Mouse (Mus musculus): Measurements from ENCODE around the gene Tnrc6b. TPM values are rescaled to one million over a fixed set of nuclear protein-coding genes. Genes with fewer than 3 reads are reported as not detected.

Gene Tnrc6b
- polyA plus RNA-seq, 1 experiment from 2014 or later = 15.4 TPM

DNA sequence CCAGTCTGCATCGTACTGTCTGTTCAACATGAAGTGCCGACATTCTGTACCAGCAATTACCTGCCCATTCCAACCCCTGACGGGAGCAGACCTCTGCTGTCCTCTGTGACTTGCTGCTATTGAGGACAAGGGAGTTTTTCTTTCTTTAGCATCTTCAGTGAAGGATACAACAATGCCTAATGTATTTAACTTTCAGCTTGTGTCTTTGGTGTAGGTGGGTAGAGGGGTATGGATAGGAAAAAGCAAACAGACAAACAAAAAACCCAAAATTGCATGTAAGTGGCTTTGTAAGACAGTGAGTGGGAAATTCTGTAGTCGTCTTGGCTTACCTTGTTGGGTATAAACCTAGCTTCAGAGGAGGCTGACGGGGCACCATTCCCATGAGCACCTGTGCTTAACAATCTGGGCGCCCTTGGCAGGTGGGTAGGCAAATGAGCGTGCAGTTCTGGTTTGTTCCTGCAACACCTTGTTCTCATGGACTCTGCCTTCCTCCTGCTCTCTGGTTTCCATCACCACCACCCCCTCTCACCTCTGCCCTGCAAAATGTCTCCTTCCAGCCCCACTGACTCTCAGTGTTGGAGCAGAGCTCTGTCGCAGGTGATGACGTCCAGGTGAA, 220.3 kb downstream of the Tnrc6b start:
- no peaks in the 10 kb centered on the region for H3K9me3 ChIP-seq (ENCODE audit: control insufficient read depth, low read length)
- no peaks in the 10 kb centered on the region; a peak in 1 of 4 replicates for H3K4me1 ChIP-seq (ENCODE audit: control insufficient read depth in 2 of 2, insufficient read depth in 2 of 2, low read length in 2 of 2)
- no peak overlapping the region for H3K4me2 ChIP-seq (ENCODE audit: low read length)
- no peak overlapping the region for H3K4me3 ChIP-seq (ENCODE audit: control insufficient read depth in 1 of 2, insufficient read depth in 1 of 2, low read depth in 1 of 2, low read length in 2 of 2)
- H3K36me3 ChIP-seq (ENCODE audit: control insufficient read depth, insufficient read depth, low read length) = peaks cover 72% of the 10 kb centered on the region
- ATAC-seq (ENCODE audit: insufficient number of reproducible peaks, insufficient read depth, low FRiP score, low read depth) = no peak
- no peaks in the 10 kb centered on the region for H3K27me3 ChIP-seq (ENCODE audit: control insufficient read depth, insufficient read depth, low read length)
- WGBS = 76% methylated on average over 9 of the region's 9 CpGs
- H3K9ac ChIP-seq (ENCODE audit: low read length) = no peak overlapping the region
- H3K27ac ChIP-seq (replicated peaks in 1 of 2; ENCODE audit: control insufficient read depth in 1 of 2, insufficient read depth in 1 of 2, low read depth in 2 of 2, low read length in 2 of 2) = no peak overlapping the region

DNA sequence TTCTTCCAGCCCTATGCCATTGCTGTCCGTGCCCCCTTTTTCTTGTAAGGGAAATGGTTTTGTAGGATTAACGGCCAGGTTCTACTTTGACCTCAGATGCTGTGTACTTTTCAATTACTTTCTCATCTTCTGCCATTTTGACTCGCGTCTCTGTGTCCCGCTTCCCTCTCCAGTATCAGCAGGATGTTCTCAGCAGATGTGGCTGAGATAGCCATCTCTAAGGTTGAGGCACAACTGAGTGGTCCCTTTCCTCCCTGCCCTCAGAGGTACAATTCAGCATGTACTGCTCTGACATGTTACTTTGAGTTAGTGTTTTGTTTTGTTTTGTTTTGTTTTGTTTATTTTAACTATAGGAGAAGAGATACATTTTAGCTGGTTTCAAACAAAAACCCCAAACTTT, 223.7 kb downstream of the Tnrc6b start:
- H3K27ac ChIP-seq (replicated peaks in 1 of 2; ENCODE audit: control insufficient read depth in 1 of 2, insufficient read depth in 1 of 2, low read depth in 2 of 2, low read length in 2 of 2) = no peak overlapping the region
- no peak overlapping the region for H3K9ac ChIP-seq (ENCODE audit: low read length)
- no peaks in the 10 kb centered on the region for H3K27me3 ChIP-seq (ENCODE audit: control insufficient read depth, insufficient read depth, low read length)
- peaks cover 57% of the 10 kb centered on the region for H3K36me3 ChIP-seq (ENCODE audit: control insufficient read depth, insufficient read depth, low read length)
- H3K4me3 ChIP-seq (ENCODE audit: control insufficient read depth in 1 of 2, insufficient read depth in 1 of 2, low read depth in 1 of 2, low read length in 2 of 2) = no peak overlapping the region
- WGBS = 89% methylated on average over 5 of the region's 5 CpGs
- no peaks in the 10 kb centered on the region for H3K9me3 ChIP-seq (ENCODE audit: control insufficient read depth, low read length)
- ATAC-seq (ENCODE audit: insufficient number of reproducible peaks, insufficient read depth, low FRiP score, low read depth) = no peak
- H3K4me1 ChIP-seq (ENCODE audit: control insufficient read depth in 2 of 2, insufficient read depth in 2 of 2, low read length in 2 of 2) = no peaks in the 10 kb centered on the region; a peak in 1 of 4 replicates
- no peak overlapping the region for H3K4me2 ChIP-seq (ENCODE audit: low read length)

DNA sequence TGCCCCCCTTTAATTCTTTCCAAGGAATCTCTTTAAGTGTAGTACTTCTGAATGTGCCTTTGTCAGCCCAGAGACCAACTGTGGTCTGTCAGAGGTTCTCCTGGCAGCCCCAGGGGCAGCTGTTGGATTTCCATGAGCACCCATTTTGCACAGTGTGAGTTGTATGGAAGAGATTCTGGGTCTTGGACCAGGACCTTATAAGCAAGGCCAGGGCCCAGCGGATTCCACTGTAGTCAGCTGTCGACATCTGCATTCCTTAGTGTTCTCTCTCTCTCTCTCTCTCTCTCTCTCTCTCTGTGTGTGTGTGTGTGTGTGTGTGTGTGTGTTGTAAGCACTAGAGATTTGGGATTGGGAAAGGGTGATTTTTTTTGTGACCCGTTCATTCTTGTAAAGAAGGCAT, 225.6 kb downstream of the Tnrc6b start:
- Histone ChIP-seq H3K9me3 (ENCODE audit: control insufficient read depth, low read length) (no peaks in the 10 kb centered on the region), H3K36me3 (ENCODE audit: control insufficient read depth, insufficient read depth, low read length) (peaks cover 58% of the 10 kb centered on the region), H3K27me3 (ENCODE audit: control insufficient read depth, insufficient read depth, low read length) (no peaks in the 10 kb centered on the region), H3K4me3 (ENCODE audit: control insufficient read depth in 1 of 2, insufficient read depth in 1 of 2, low read depth in 1 of 2, low read length in 2 of 2) (no peak overlapping the region), H3K4me2 (ENCODE audit: low read length) (no peak overlapping the region), H3K4me1 (ENCODE audit: control insufficient read depth in 2 of 2, insufficient read depth in 2 of 2, low read length in 2 of 2) (no peaks in the 10 kb centered on the region; a peak in 1 of 4 replicates), H3K27ac (replicated peaks in 1 of 2; ENCODE audit: control insufficient read depth in 1 of 2, insufficient read depth in 1 of 2, low read depth in 2 of 2, low read length in 2 of 2) (no peak overlapping the region), H3K9ac (ENCODE audit: low read length) (no peak overlapping the region)
- ATAC-seq (ENCODE audit: insufficient number of reproducible peaks, insufficient read depth, low FRiP score, low read depth) = no peak
- 59% methylated on average over 3 of the region's 3 CpGs for WGBS

DNA sequence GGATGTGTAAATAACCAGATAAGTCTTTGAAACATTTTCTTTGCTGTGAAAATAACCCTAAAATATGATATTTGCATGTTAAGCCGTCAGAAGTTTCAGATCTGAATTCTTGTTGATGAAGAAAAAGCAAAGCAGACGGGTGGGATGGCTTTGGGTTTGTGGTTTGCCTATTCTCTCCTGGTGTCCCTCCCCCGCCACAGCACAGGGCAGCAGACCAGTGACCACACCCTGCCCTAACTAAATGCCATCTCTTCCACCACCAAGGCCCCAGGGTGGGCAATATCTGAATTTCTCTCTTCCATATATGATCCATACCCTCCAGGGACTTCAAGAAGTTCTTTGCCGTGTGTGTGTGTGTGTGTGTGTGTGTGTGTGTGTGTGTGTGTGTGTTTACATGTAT, 227.5 kb downstream of the Tnrc6b start:
- H3K4me3 ChIP-seq (ENCODE audit: control insufficient read depth in 1 of 2, insufficient read depth in 1 of 2, low read depth in 1 of 2, low read length in 2 of 2) = no peak overlapping the region
- H3K9me3 ChIP-seq (ENCODE audit: control insufficient read depth, low read length) = no peaks in the 10 kb centered on the region
- 75% methylated on average over 4 of the region's 4 CpGs for WGBS
- H3K27me3 ChIP-seq (ENCODE audit: control insufficient read depth, insufficient read depth, low read length) = no peaks in the 10 kb centered on the region
- H3K9ac ChIP-seq (ENCODE audit: low read length) = no peak overlapping the region
- H3K36me3 ChIP-seq (ENCODE audit: control insufficient read depth, insufficient read depth, low read length) = peaks cover 45% of the 10 kb centered on the region
- no peak overlapping the region for H3K4me2 ChIP-seq (ENCODE audit: low read length)
- H3K4me1 ChIP-seq (ENCODE audit: control insufficient read depth in 2 of 2, insufficient read depth in 2 of 2, low read length in 2 of 2) = no peaks in the 10 kb centered on the region
- ATAC-seq (ENCODE audit: insufficient number of reproducible peaks, insufficient read depth, low FRiP score, low read depth) = no peak
- H3K27ac ChIP-seq (replicated peaks in 1 of 2; ENCODE audit: control insufficient read depth in 1 of 2, insufficient read depth in 1 of 2, low read depth in 2 of 2, low read length in 2 of 2) = no peak overlapping the region

DNA sequence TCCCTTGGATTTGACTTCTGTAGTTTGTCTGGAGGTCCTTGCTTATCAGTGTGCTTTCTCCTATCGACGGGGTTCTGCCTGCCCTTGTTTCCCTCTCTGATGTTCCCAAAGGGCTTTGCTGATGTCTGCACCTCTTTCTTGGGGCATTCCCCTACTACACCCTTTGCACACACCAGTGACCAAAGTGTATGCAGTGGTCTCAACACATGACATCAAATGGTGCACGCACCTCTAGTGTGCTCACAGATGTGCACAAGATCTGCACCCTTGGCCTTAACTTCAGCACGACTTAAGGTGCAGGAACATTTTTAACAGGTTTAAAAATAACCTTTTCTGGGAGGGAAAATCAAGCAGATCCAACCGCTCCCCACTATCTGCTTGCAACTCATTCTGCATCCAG, 228.3 kb downstream of the Tnrc6b start:
- no peaks in the 10 kb centered on the region for H3K27me3 ChIP-seq (ENCODE audit: control insufficient read depth, insufficient read depth, low read length)
- no peaks in the 10 kb centered on the region for H3K4me1 ChIP-seq (ENCODE audit: control insufficient read depth in 2 of 2, insufficient read depth in 2 of 2, low read length in 2 of 2)
- H3K27ac ChIP-seq (replicated peaks in 1 of 2; ENCODE audit: control insufficient read depth in 1 of 2, insufficient read depth in 1 of 2, low read depth in 2 of 2, low read length in 2 of 2) = no peak overlapping the region
- no peaks in the 10 kb centered on the region for H3K9me3 ChIP-seq (ENCODE audit: control insufficient read depth, low read length)
- no peak overlapping the region for H3K4me3 ChIP-seq (ENCODE audit: control insufficient read depth in 1 of 2, insufficient read depth in 1 of 2, low read depth in 1 of 2, low read length in 2 of 2)
- no peak for ATAC-seq (ENCODE audit: insufficient number of reproducible peaks, insufficient read depth, low FRiP score, low read depth)
- H3K9ac ChIP-seq (ENCODE audit: low read length) = no peak overlapping the region
- no peak overlapping the region for H3K4me2 ChIP-seq (ENCODE audit: low read length)
- 41% methylated on average over 5 of the region's 5 CpGs for WGBS
- H3K36me3 ChIP-seq (ENCODE audit: control insufficient read depth, insufficient read depth, low read length) = peaks cover 37% of the 10 kb centered on the region

DNA sequence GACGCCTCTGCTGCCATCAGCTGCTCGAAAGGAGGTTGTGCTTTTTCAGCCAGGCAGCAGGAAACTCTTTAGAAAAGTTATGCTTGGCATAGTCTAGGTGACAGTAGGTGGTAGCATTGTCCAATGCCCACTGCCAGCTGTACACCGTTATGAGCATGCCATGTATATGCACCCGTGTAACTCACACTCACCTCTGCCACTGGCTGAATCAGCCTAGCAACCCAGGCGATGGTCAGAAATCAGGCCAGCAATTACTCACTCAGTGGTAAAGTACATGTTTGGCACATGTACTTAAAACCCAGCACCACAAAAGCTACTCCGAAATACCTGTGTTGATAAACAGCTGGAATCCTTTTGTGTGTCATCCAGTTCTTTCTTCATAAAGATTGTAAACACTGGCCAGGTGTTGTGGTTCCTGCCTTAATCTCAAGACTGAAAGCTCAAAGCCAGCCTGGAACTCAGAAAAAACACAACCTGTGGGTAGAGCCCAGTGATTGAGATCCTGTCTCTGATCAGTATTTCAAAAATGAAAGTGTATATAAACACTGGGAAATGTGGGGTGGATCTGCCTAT, 230.4 kb downstream of the Tnrc6b start:
- ATAC-seq (ENCODE audit: insufficient number of reproducible peaks, insufficient read depth, low FRiP score, low read depth) = no peak
- H3K27ac ChIP-seq (replicated peaks in 1 of 2; ENCODE audit: control insufficient read depth in 1 of 2, insufficient read depth in 1 of 2, low read depth in 2 of 2, low read length in 2 of 2) = no peak overlapping the region
- H3K4me3 ChIP-seq (ENCODE audit: control insufficient read depth in 1 of 2, insufficient read depth in 1 of 2, low read depth in 1 of 2, low read length in 2 of 2) = no peak overlapping the region
- no peak overlapping the region for H3K4me2 ChIP-seq (ENCODE audit: low read length)
- H3K27me3 ChIP-seq (ENCODE audit: control insufficient read depth, insufficient read depth, low read length) = no peaks in the 10 kb centered on the region
- WGBS = 90% methylated on average over 6 of the region's 6 CpGs
- peaks cover 24% of the 10 kb centered on the region for H3K36me3 ChIP-seq (ENCODE audit: control insufficient read depth, insufficient read depth, low read length)
- no peak overlapping the region for H3K9ac ChIP-seq (ENCODE audit: low read length)
- no peaks in the 10 kb centered on the region for H3K9me3 ChIP-seq (ENCODE audit: control insufficient read depth, low read length)
- no peaks in the 10 kb centered on the region for H3K4me1 ChIP-seq (ENCODE audit: control insufficient read depth in 2 of 2, insufficient read depth in 2 of 2, low read length in 2 of 2)

DNA sequence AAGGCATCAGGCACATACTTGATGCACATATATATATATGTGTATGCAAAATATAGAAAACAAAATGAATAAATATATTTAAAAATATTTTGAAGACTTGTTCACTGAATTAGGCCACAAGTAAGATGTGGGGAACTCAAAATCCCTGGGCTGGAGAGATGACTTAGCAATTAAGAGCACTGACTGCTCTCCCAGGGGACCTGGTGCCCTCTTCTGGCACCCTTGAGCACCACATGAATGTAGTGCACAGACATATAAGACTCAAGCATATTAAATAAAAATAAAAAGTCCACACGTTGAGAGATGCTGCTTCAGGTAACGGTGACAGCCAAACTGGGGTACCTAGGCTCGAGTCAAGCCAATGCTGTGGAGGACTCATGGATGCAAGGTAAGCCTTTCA, 234.7 kb downstream of the Tnrc6b start:
- Histone ChIP-seq H3K9ac (ENCODE audit: low read length) (no peak overlapping the region), H3K27ac (replicated peaks in 1 of 2; ENCODE audit: control insufficient read depth in 1 of 2, insufficient read depth in 1 of 2, low read depth in 2 of 2, low read length in 2 of 2) (no peak overlapping the region), H3K4me2 (ENCODE audit: low read length) (no peak overlapping the region), H3K4me3 (ENCODE audit: control insufficient read depth in 1 of 2, insufficient read depth in 1 of 2, low read depth in 1 of 2, low read length in 2 of 2) (no peak overlapping the region), H3K36me3 (ENCODE audit: control insufficient read depth, insufficient read depth, low read length) (peaks cover 10% of the 10 kb centered on the region; the same call in 1 of the 2 replicates), H3K27me3 (ENCODE audit: control insufficient read depth, insufficient read depth, low read length) (no peaks in the 10 kb centered on the region), H3K4me1 (ENCODE audit: control insufficient read depth in 2 of 2, insufficient read depth in 2 of 2, low read length in 2 of 2) (peaks cover 5 to 13% of the 10 kb centered on the region in 2 experiments; a peak in 3 of 4 replicates), H3K9me3 (ENCODE audit: control insufficient read depth, low read length) (no peaks in the 10 kb centered on the region)
- no peak for ATAC-seq (ENCODE audit: insufficient number of reproducible peaks, insufficient read depth, low FRiP score, low read depth)
- WGBS = 52% methylated on average over 3 of the region's 3 CpGs

Measured in heart, embryonic 14.5 days (tissue).